Mouse (Mus musculus): ENCODE data around the gene Tnfsf10. TPM values are rescaled to one million over a fixed set of nuclear protein-coding genes. Genes with fewer than 3 reads are reported as not detected.

Tnfsf10 gene
- polyA plus RNA-seq, 1 experiment from 2014 or later: 0.12 TPM

Other genes with a start within 250 kb of the Tnfsf10 start
- 13.6 and 13.9 TPM in 2 replicates for gene Ect2, start 163.2 kb upstream of the Tnfsf10 start, polyA plus RNA-seq (2015; fragmentation: Nextera tagmentation; extraction: Ambion mirVana)
- 13.8 and 15.7 TPM in 2 replicates for gene Nceh1, start 134.1 kb upstream of the Tnfsf10 start, polyA plus RNA-seq (2015; fragmentation: Nextera tagmentation; extraction: Ambion mirVana)
- 0.33 and 0.77 TPM in 2 replicates for gene Ghsr, start 54.3 kb downstream of the Tnfsf10 start, polyA plus RNA-seq (2015; fragmentation: Nextera tagmentation; extraction: Ambion mirVana)

Measured in hindbrain, embryonic 15.5 days (tissue).